ENCODE assay signal across 19 mouse cellular contexts in the genomic region with DNA sequence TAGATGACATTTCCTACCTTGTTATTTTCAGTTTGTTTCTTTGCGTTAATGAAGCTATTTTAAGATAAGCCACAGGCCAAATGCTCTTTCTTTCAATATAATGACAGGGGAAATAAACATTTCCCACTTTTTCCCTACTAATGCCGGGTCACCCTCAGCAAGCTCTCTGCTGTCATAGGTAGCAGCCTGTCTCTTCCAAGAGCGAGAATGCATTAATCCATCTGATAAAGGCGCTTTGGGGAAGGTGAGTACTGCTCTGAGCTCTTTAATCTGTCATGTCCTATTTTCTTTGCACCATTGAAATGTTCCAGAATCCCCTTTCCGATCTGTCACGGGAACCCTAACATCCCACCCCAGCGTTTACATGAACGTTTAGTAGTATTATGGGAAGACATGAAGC.
DNase-seq lines count a peak whose midpoint lies in the region; ATAC-seq lines count a peak whose summit lies in the region.
"Had no signal": no experiment of that assay in that cellular context is flagged by ENCODE, and none has a peak within 500 bp of the region (broad histone marks: within the 10 kb centered on the region; RNA-seq: fewer than 3 reads in every experiment).

No protein-coding gene starts in this region.

- H3K27me3 ChIP-seq in heart, embryonic 11.5 days (ENCODE audit: control insufficient read depth, insufficient read depth, low read length) = no peaks in the 10 kb centered on the region
- no peaks in the 10 kb centered on the region for H3K27me3 ChIP-seq in heart, embryonic 10.5 days (ENCODE audit: insufficient read depth, poor library complexity, severe bottlenecking)
- H3K27me3 ChIP-seq in heart, embryonic 16.5 days (ENCODE audit: control insufficient read depth, insufficient read depth, low read length) = no peaks in the 10 kb centered on the region
- H3K27me3 ChIP-seq in midbrain, embryonic 16.5 days (ENCODE audit: control insufficient read depth, insufficient read depth, low read depth, low read length) = no peaks in the 10 kb centered on the region
- H3K27me3 ChIP-seq in midbrain, embryonic 10.5 days (ENCODE audit: low read depth, poor library complexity, severe bottlenecking) = no peaks in the 10 kb centered on the region
- H3K27me3 ChIP-seq in limb, embryonic 10.5 days (ENCODE audit: low read depth, poor library complexity, severe bottlenecking) = no peaks in the 10 kb centered on the region
- H3K27me3 ChIP-seq: forebrain, embryonic 13.5 days; hindbrain, embryonic 13.5 days had no signal

- no peak for ATAC-seq in heart, embryonic 11.5 days (replicated peaks; ENCODE audit: insufficient number of reproducible peaks, low FRiP score, low TSS enrichment)
- no peak for ATAC-seq in heart, embryonic 16.5 days (replicated peaks; ENCODE audit: extremely low read depth, insufficient read depth, low FRiP score)
- ATAC-seq in midbrain, embryonic 16.5 days = peak; percentile 68
- ATAC-seq: forebrain, embryonic 13.5 days; forebrain, postnatal 0 days; hindbrain, postnatal 0 days had no signal

- no peak overlapping the region for H3K27ac ChIP-seq in heart, embryonic 11.5 days (ENCODE audit: low read depth, low read length)
- no peak overlapping the region for H3K27ac ChIP-seq in heart, embryonic 10.5 days
- no peak overlapping the region for H3K27ac ChIP-seq in heart, embryonic 16.5 days (ENCODE audit: low read length)
- H3K27ac ChIP-seq in midbrain, embryonic 16.5 days (ENCODE audit: low read length) = no peak overlapping the region
- H3K27ac ChIP-seq in midbrain, embryonic 10.5 days (replicated peaks) = no peak overlapping the region
- peak overlapping the region; percentile 42; the same call in 1 of the 2 replicates for H3K27ac ChIP-seq in limb, embryonic 10.5 days
- H3K27ac ChIP-seq: forebrain, embryonic 13.5 days; hindbrain, embryonic 13.5 days; hindbrain, postnatal 0 days had no signal

- DNase-seq in heart, embryonic 10.5 days (ENCODE audit: low spot score) = no peak
- DNase-seq in heart, postnatal 25 days (ENCODE audit: low spot score) = no peak
- DNase-seq in midbrain, embryonic 10.5 days (ENCODE audit: low spot score) = no peak
- DNase-seq in limb, embryonic 10.5 days (ENCODE audit: low spot score) = no peak
- DNase-seq in layer of hippocampus, postnatal 25 days (ENCODE audit: extremely low spot score in 1 of 2, low spot score in 1 of 2) = no peak
- DNase-seq: adrenal gland, adult 8-10 months; adrenal gland, postnatal 36 days; cerebellum, adult 11 months; cerebellum, adult 9-10 months; cerebellum, postnatal 25 days; forebrain, postnatal 0 days; gastrocnemius, postnatal 14 days; kidney, adult 11 months had no signal

- H3K36me3 ChIP-seq in heart, embryonic 11.5 days (ENCODE audit: control insufficient read depth, insufficient read depth, low read length) = no peaks in the 10 kb centered on the region
- no peaks in the 10 kb centered on the region for H3K36me3 ChIP-seq in heart, embryonic 10.5 days
- no peaks in the 10 kb centered on the region for H3K36me3 ChIP-seq in heart, embryonic 16.5 days (ENCODE audit: control insufficient read depth, insufficient read depth)
- H3K36me3 ChIP-seq in midbrain, embryonic 16.5 days (ENCODE audit: control insufficient read depth, insufficient read depth, low read length) = no peaks in the 10 kb centered on the region
- H3K36me3 ChIP-seq in midbrain, embryonic 10.5 days = no peaks in the 10 kb centered on the region
- H3K36me3 ChIP-seq in limb, embryonic 10.5 days = no peaks in the 10 kb centered on the region
- H3K36me3 ChIP-seq: hindbrain, embryonic 13.5 days had no signal

- H3K9ac ChIP-seq in heart, embryonic 11.5 days (ENCODE audit: low read depth, low read length) = no peak overlapping the region
- no peak overlapping the region for H3K9ac ChIP-seq in heart, embryonic 16.5 days (ENCODE audit: low read length)
- H3K9ac ChIP-seq in midbrain, embryonic 16.5 days (ENCODE audit: low read depth, low read length) = no peak overlapping the region
- H3K9ac ChIP-seq: forebrain, embryonic 13.5 days; forebrain, postnatal 0 days; hindbrain, embryonic 13.5 days had no signal

- intact Hi-C loops in heart, postnatal 25 days (cut with DNase I) = no loop called here

- H3K4me2 ChIP-seq in heart, embryonic 11.5 days = peak overlapping the region; percentile 24
- peak overlapping the region; percentile 47; the same call in 1 of the 2 replicates for H3K4me2 ChIP-seq in heart, embryonic 16.5 days (ENCODE audit: low read depth, low read length)
- H3K4me2 ChIP-seq in midbrain, embryonic 16.5 days (ENCODE audit: low read length) = no peak overlapping the region
- H3K4me2 ChIP-seq: forebrain, embryonic 13.5 days; hindbrain, embryonic 13.5 days had no signal

- WGBS in heart, embryonic 11.5 days (ENCODE audit: insufficient replicate concordance) = 20% methylated on average over 8 of the region's 8 CpGs
- WGBS in heart, embryonic 10.5 days = 23% methylated on average over 8 of the region's 8 CpGs
- WGBS in heart, embryonic 16.5 days = 21% methylated on average over 8 of the region's 8 CpGs
- 58% methylated on average over 8 of the region's 8 CpGs for WGBS in midbrain, embryonic 16.5 days
- WGBS in midbrain, embryonic 10.5 days = 81% methylated on average over 8 of the region's 8 CpGs
- WGBS in limb, embryonic 10.5 days = 27% methylated on average over 8 of the region's 8 CpGs

- H3K4me3 ChIP-seq in heart, embryonic 11.5 days (ENCODE audit: low read depth, low read length) = no peak overlapping the region
- no peak overlapping the region for H3K4me3 ChIP-seq in heart, embryonic 10.5 days
- H3K4me3 ChIP-seq in heart, embryonic 16.5 days (ENCODE audit: low read length) = no peak overlapping the region
- H3K4me3 ChIP-seq in midbrain, embryonic 16.5 days (ENCODE audit: low read depth, low read length) = no peak overlapping the region
- no peak overlapping the region for H3K4me3 ChIP-seq in midbrain, embryonic 10.5 days
- H3K4me3 ChIP-seq in limb, embryonic 10.5 days = no peak overlapping the region
- H3K4me3 ChIP-seq: forebrain, embryonic 13.5 days; hindbrain, embryonic 13.5 days had no signal

- H3K9me3 ChIP-seq in heart, embryonic 11.5 days (replicated peaks; ENCODE audit: control insufficient read depth, low read length) = no peaks in the 10 kb centered on the region
- H3K9me3 ChIP-seq in heart, embryonic 10.5 days = no peaks in the 10 kb centered on the region
- H3K9me3 ChIP-seq in heart, embryonic 16.5 days (replicated peaks; ENCODE audit: control insufficient read depth, low read length) = no peaks in the 10 kb centered on the region
- H3K9me3 ChIP-seq in midbrain, embryonic 16.5 days (replicated peaks; ENCODE audit: control insufficient read depth, low read length, poor library complexity, severe bottlenecking) = no peaks in the 10 kb centered on the region
- no peaks in the 10 kb centered on the region for H3K9me3 ChIP-seq in midbrain, embryonic 10.5 days (replicated peaks)
- no peaks in the 10 kb centered on the region for H3K9me3 ChIP-seq in limb, embryonic 10.5 days (replicated peaks)
- H3K9me3 ChIP-seq: forebrain, embryonic 13.5 days; hindbrain, embryonic 13.5 days had no signal

- H3K4me1 ChIP-seq in heart, embryonic 11.5 days (ENCODE audit: control insufficient read depth, insufficient read depth, low read length) = peaks cover 4% of the 10 kb centered on the region; the same call in 1 of the 2 replicates
- no peaks in the 10 kb centered on the region for H3K4me1 ChIP-seq in heart, embryonic 10.5 days
- H3K4me1 ChIP-seq in heart, embryonic 16.5 days (ENCODE audit: control insufficient read depth, insufficient read depth, low read length) = 0 out of 2 replicates have a peak, but pooled peaks cover 3% of the 10 kb centered on the region
- H3K4me1 ChIP-seq in midbrain, embryonic 16.5 days (ENCODE audit: control insufficient read depth, insufficient read depth, low read length) = 0 out of 2 replicates have a peak, but pooled peaks cover 4% of the 10 kb centered on the region
- no peaks in the 10 kb centered on the region for H3K4me1 ChIP-seq in midbrain, embryonic 10.5 days
- H3K4me1 ChIP-seq in limb, embryonic 10.5 days = peaks cover 16% of the 10 kb centered on the region
- H3K4me1 ChIP-seq: forebrain, embryonic 13.5 days; hindbrain, embryonic 13.5 days had no signal
